Mouse (Mus musculus) MEL (cell line): Measurements from ENCODE around the gene Mtmr1. TPM values are rescaled to one million over a fixed set of nuclear protein-coding genes. Genes with fewer than 3 reads are reported as not detected.
A peak's percentile ranks its signal among the peaks of the same experiment; 100 is the strongest.

ENCODE experiments used
- DNase-seq: peaks from one replicate; pipeline ENCODE4 v3.0.0; 2011; ENCODE audit warnings: low read depth, low spot score
- H3K27ac ChIP-seq: 2 replicates; pipeline ENCODE4 v1.5.1; 2012; ENCODE audit warnings: low read depth, mild to moderate bottlenecking, control low read depth, low read length, moderate library complexity; ENCODE audit not compliant: control insufficient read depth
- H3K27me3 ChIP-seq, 2 experiments: fragments of 150-350 bp in 1 of 2; sonication (generic) in 1 of 2; 2 replicates each; pipeline ENCODE4 v1.6.1; 2012; ENCODE audit warnings: low read length in 2 of 2, mild to moderate bottlenecking in 2 of 2, improper control_type of control experiment in 1 of 2, moderate library complexity in 1 of 2; ENCODE audit not compliant: insufficient read depth in 2 of 2, control insufficient read depth in 1 of 2
- H3K36me3 ChIP-seq, 2 experiments: 2 replicates each; pipeline ENCODE4 v1.6.1; 2012 to 2014; ENCODE audit warnings: low read length in 2 of 2, improper control_type of control experiment in 1 of 2, inconsistent platforms in 1 of 2, mild to moderate bottlenecking in 1 of 2; ENCODE audit not compliant: insufficient read depth in 2 of 2, control insufficient read depth in 1 of 2
- H3K4me1 ChIP-seq, 2 experiments: fragments of 150-350 bp in 1 of 2; sonication (generic) in 1 of 2; 2 replicates each; pipeline ENCODE4 v1.6.1; 2012; ENCODE audit warnings: low read length in 2 of 2, improper control_type of control experiment in 1 of 2, mild to moderate bottlenecking in 1 of 2; ENCODE audit not compliant: insufficient read depth in 2 of 2, control insufficient read depth in 1 of 2
- H3K4me3 ChIP-seq, 2 experiments: fragments of 150-350 bp in 1 of 2; sonication (generic) in 1 of 2; 2 replicates each; pipeline ENCODE4 v1.5.1; 2012; ENCODE audit warnings: low read depth in 2 of 2, low read length in 2 of 2, mild to moderate bottlenecking in 2 of 2, moderate library complexity in 2 of 2, control low read depth in 1 of 2, improper control_type of control experiment in 1 of 2; ENCODE audit not compliant: control insufficient read depth in 1 of 2, insufficient read depth in 1 of 2
- H3K79me2 ChIP-seq: 2 replicates; pipeline ENCODE4 v1.6.1; 2012; ENCODE audit warnings: mild to moderate bottlenecking, low read length, moderate library complexity; ENCODE audit not compliant: control insufficient read depth, poor library complexity, insufficient read depth
- H3K9ac ChIP-seq: 2 replicates; pipeline ENCODE4 v1.6.1; 2012; ENCODE audit warnings: low read depth, mild to moderate bottlenecking, control low read depth, low read length, moderate library complexity; ENCODE audit not compliant: control insufficient read depth, poor library complexity, severe bottlenecking
- H3K9me3 ChIP-seq: fragments of 150-350 bp; sonication (generic); replicated peaks from 2 replicates; pipeline ENCODE4 v1.6.1; 2012; ENCODE audit warnings: mild to moderate bottlenecking, low read length, improper control_type of control experiment, moderate library complexity; ENCODE audit not compliant: insufficient read depth
- CHD1 ChIP-seq: IDR thresholded peaks from 2 replicates; pipeline ENCODE4 v1.6.1; 2012; ENCODE audit warnings: low read depth, mild to moderate bottlenecking, inconsistent platforms, low read length, improper control_type of control experiment
- CHD2 ChIP-seq: IDR thresholded peaks from 2 replicates; pipeline ENCODE4 v1.6.1; 2011; ENCODE audit warnings: low read length, improper control_type of control experiment
- CTCF ChIP-seq, 3 experiments: IDR thresholded peaks in 2 of 3; conservative IDR thresholded peaks in 1 of 3; 2 replicates each; pipeline ENCODE4 v1.5.1; 2011 to 2012; ENCODE audit warnings: low read length in 3 of 3, low read depth in 2 of 3, mild to moderate bottlenecking in 2 of 3, improper control_type of control experiment in 1 of 3, inconsistent platforms in 1 of 3, mixed read lengths in 1 of 3, moderate library complexity in 1 of 3; ENCODE audit not compliant: control insufficient read depth in 1 of 3, insufficient read depth in 1 of 3, poor library complexity in 1 of 3, severe bottlenecking in 1 of 3
- EP300 ChIP-seq, 2 experiments: IDR thresholded peaks; 2 replicates each; pipeline ENCODE4 v1.6.1; 2011; ENCODE audit warnings: improper control_type of control experiment in 2 of 2, low read length in 2 of 2, low read depth in 1 of 2, mild to moderate bottlenecking in 1 of 2
- ETS1 ChIP-seq: IDR thresholded peaks from 2 replicates; pipeline ENCODE4 v1.6.1; 2012; ENCODE audit warnings: low read depth, mild to moderate bottlenecking, inconsistent platforms, low read length, improper control_type of control experiment, moderate library complexity
- GABPA ChIP-seq: IDR thresholded peaks from 2 replicates; pipeline ENCODE4 v1.6.1; 2012; ENCODE audit warnings: low read depth, mild to moderate bottlenecking, inconsistent platforms, low read length, improper control_type of control experiment, moderate library complexity
- GATA1 ChIP-seq: IDR thresholded peaks from 2 replicates; pipeline ENCODE4 v1.6.1; 2011; ENCODE audit warnings: low read depth, low read length, improper control_type of control experiment
- HCFC1 ChIP-seq: IDR thresholded peaks from 2 replicates; pipeline ENCODE4 v1.6.1; 2012; ENCODE audit warnings: low read depth, mild to moderate bottlenecking, inconsistent platforms, low read length, improper control_type of control experiment, moderate library complexity
- JUND ChIP-seq: IDR thresholded peaks from 2 replicates; pipeline ENCODE4 v1.6.1; 2011; ENCODE audit warnings: low read depth, mild to moderate bottlenecking, improper control_type of control experiment, low read length
- KAT2A ChIP-seq: conservative IDR thresholded peaks from 2 replicates; pipeline ENCODE4 v1.6.1; 2012; ENCODE audit warnings: low read depth, low read length, improper control_type of control experiment, inconsistent platforms
- MAFK ChIP-seq: IDR thresholded peaks from 2 replicates; pipeline ENCODE4 v1.6.1; 2011; ENCODE audit warnings: low read depth, mild to moderate bottlenecking, low read length, improper control_type of control experiment, borderline replicate concordance
- MAX ChIP-seq: IDR thresholded peaks from 2 replicates; pipeline ENCODE4 v1.6.1; 2011; ENCODE audit warnings: low read length, improper control_type of control experiment
- MEF2A ChIP-seq: IDR thresholded peaks from 2 replicates; pipeline ENCODE4 v1.6.1; 2014; ENCODE audit warnings: low read depth, mild to moderate bottlenecking, inconsistent platforms, low read length, improper control_type of control experiment; ENCODE audit not compliant: poor library complexity, insufficient replicate concordance, severe bottlenecking; ENCODE audit errors: extremely low read depth
- MXI1 ChIP-seq: IDR thresholded peaks from 2 replicates; pipeline ENCODE4 v1.6.1; 2011; ENCODE audit warnings: mild to moderate bottlenecking, low read depth, low read length, improper control_type of control experiment
- MYB ChIP-seq: IDR thresholded peaks from 2 replicates; pipeline ENCODE4 v1.6.1; 2011; ENCODE audit warnings: mild to moderate bottlenecking, low read depth, low read length, improper control_type of control experiment
- MYC ChIP-seq: IDR thresholded peaks from 2 replicates; pipeline ENCODE4 v1.6.1; 2011; ENCODE audit warnings: low read depth, mild to moderate bottlenecking, low read length, improper control_type of control experiment, moderate library complexity
- POLR2AphosphoS2 ChIP-seq: IDR thresholded peaks from 2 replicates; pipeline ENCODE4 v1.6.1; 2011; ENCODE audit warnings: low read length, improper control_type of control experiment
- POLR2AphosphoS5 ChIP-seq: IDR thresholded peaks from 2 replicates; pipeline ENCODE4 v1.6.1; 2012; ENCODE audit warnings: low read depth, borderline replicate concordance, mild to moderate bottlenecking, inconsistent platforms, low read length, moderate library complexity, mixed read lengths
- RAD21 ChIP-seq: IDR thresholded peaks from 2 replicates; pipeline ENCODE4 v1.6.1; 2011; ENCODE audit warnings: mild to moderate bottlenecking, low read depth, low read length, improper control_type of control experiment
- SIN3A ChIP-seq: IDR thresholded peaks from 2 replicates; pipeline ENCODE4 v1.6.1; 2012; ENCODE audit warnings: low read length, improper control_type of control experiment, inconsistent platforms
- SMC3 ChIP-seq: IDR thresholded peaks from 2 replicates; pipeline ENCODE4 v1.6.1; 2011; ENCODE audit warnings: low read depth, low read length, improper control_type of control experiment
- TBP ChIP-seq: IDR thresholded peaks from 2 replicates; pipeline ENCODE4 v1.8.0; 2011; ENCODE audit warnings: low read depth, low read length, improper control_type of control experiment
- TCF12 ChIP-seq: IDR thresholded peaks from 2 replicates; pipeline ENCODE4 v1.6.1; 2014; ENCODE audit warnings: low read depth, mild to moderate bottlenecking, inconsistent platforms, low read length, improper control_type of control experiment, moderate library complexity
- UBTF ChIP-seq: IDR thresholded peaks from 2 replicates; pipeline ENCODE4 v1.6.1; 2012; ENCODE audit warnings: low read depth, mild to moderate bottlenecking, inconsistent platforms, low read length, improper control_type of control experiment, moderate library complexity, borderline replicate concordance; ENCODE audit not compliant: insufficient read depth
- ZC3H11A ChIP-seq: IDR thresholded peaks from 2 replicates; pipeline ENCODE4 v1.6.1; 2012; ENCODE audit warnings: low read depth, mild to moderate bottlenecking, inconsistent platforms, low read length, improper control_type of control experiment
- ZKSCAN1 ChIP-seq: IDR thresholded peaks from 2 replicates; pipeline ENCODE4 v1.6.1; 2012; ENCODE audit warnings: low read depth, mild to moderate bottlenecking, inconsistent platforms, low read length, improper control_type of control experiment, moderate library complexity
- ZMIZ1 ChIP-seq: IDR thresholded peaks from 2 replicates; pipeline ENCODE4 v1.6.1; 2012; ENCODE audit warnings: low read depth, mild to moderate bottlenecking, inconsistent platforms, low read length, improper control_type of control experiment, moderate library complexity
- ZNF384 ChIP-seq: IDR thresholded peaks from 2 replicates; pipeline ENCODE4 v1.6.1; 2012; ENCODE audit warnings: low read depth, mild to moderate bottlenecking, inconsistent platforms, low read length, improper control_type of control experiment
- polyA plus RNA-seq, 2 experiments: library from polyadenylated mRNA; stranded (reverse) in 1 of 2; unstranded in 1 of 2; fragments of >175 nt in 1 of 2; fragments of >200 nt in 1 of 2; gene quantifications; 2 replicates each; pipeline versions ENCODE4 v1.2.1 to v1.2.4; 2012; ENCODE audit warnings: low replicate concordance in 2 of 2, low read depth in 1 of 2; ENCODE audit not compliant: insufficient read length in 2 of 2, insufficient read depth in 1 of 2, missing spikeins in 1 of 2
- total RNA-seq: library from RNA; depleted of rRNA; stranded (reverse); fragments of 300-350 nt; gene quantifications from 2 replicates; pipeline ENCODE4 v1.2.3, GENCODE M21; 2012

Gene Mtmr1
- total and polyA plus RNA-seq, 3 experiments: 14.8 to 19.4 TPM; not detected in 1

- H3K79me2 ChIP-seq: no peaks in the 10 kb centered on the region
- H3K4me3 ChIP-seq: no peak overlapping the region
- H3K9ac ChIP-seq: no peak overlapping the region
- H3K36me3 ChIP-seq: no peaks in the 10 kb centered on the region; a peak in 1 of 4 replicates
- H3K27ac ChIP-seq: no peak overlapping the region
- peak; percentile 50 for DNase-seq
- H3K9me3 ChIP-seq: no peaks in the 10 kb centered on the region
- H3K4me1 ChIP-seq: no peaks in the 10 kb centered on the region
- H3K27me3 ChIP-seq: no peaks in the 10 kb centered on the region
- TF ChIP-seq POLR2AphosphoS2 (no peak), TBP (no peak), ZNF384 (no peak), JUND (no peak), MYB (no peak), EP300 (IDR thresholded peaks at IDR 0.05; ENCODE audit: low read depth in 1 of 2, low read length in 2 of 2) (no peak), MAFK (no peak), RAD21 (peak; percentile 63), GATA1 (no peak), CTCF (IDR thresholded peaks at IDR 0.05 in 2 of 3, conservative IDR thresholded peaks at IDR 0.05 in 1 of 3; ENCODE audit: control insufficient read depth in 1 of 3, insufficient read depth in 1 of 3, low read depth in 2 of 3, low read length in 3 of 3, poor library complexity in 1 of 3, severe bottlenecking in 1 of 3) (peak; percentile 30 to 64 (median 59); a peak in 5 of 6 replicates), POLR2AphosphoS5 (no peak), ZKSCAN1 (no peak), SIN3A (no peak), SMC3 (peak; percentile 48), MYC (no peak), ZC3H11A (peak; percentile 25), GABPA (no peak), CHD2 (no peak), HCFC1 (no peak), CHD1 (no peak), TCF12 (no peak), ZMIZ1 (no peak), MAX (no peak), KAT2A (no peak), MEF2A (no peak), UBTF (no peak), MXI1 (no peak), ETS1 (no peak)
Observed at GRCm38 (mm10) chrX:71381571-71381970, 17.0 kb downstream of the Mtmr1 start.
